Mouse (Mus musculus): ENCODE measurements around the gene Dnaaf3. TPM values are rescaled to one million over a fixed set of nuclear protein-coding genes. Genes with fewer than 3 reads are reported as not detected.

Dnaaf3 gene
- polyA plus RNA-seq (2012; ENCODE audit: low replicate concordance): 2.2 and 2.7 TPM in 2 replicates

DNA sequence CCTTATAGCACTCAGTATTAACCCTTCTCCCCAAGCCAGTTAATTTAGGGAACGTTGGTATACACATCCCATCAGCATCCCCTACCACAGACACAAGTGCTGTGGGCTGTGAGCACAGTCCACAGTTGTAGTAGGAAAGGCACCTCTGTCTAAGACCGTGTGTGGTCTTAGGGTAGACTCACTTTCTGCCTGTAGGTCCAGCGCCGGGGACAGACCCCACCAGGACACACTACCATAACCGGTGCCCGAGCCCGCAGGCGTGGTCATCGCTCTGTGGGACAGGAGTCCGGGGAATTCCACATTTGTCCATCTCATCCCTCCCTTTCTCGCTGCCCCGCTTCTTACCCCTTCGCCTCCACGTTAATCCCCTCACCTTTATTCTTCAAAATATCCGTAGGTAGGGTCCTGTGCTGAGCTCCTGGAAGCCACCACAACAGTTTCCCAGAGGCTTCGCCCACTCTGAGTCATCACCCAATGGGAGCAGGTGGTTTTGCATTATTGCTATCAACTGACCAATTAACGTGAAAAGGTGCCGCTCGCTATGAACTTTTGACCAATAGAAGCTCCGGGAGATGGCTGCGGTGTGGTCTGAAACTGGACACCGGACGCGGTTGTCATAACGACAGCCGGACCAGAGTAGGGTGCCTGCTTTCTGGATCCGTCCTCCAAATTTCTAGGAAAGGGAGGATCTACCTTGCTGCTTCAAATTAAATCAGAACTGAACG is at the start of gene Dnaaf3:
TSS of gene Dnaaf3 (minus strand) at position 449 of the 725 bp plus-strand sequence.

GRCm38 (mm10) chr7:4547221-4547641 is 15.0 kb upstream of the Dnaaf3 start, which contains the start of gene Syt5:
Gene Syt5 (minus strand): TSS chr7:4547541.

DNA sequence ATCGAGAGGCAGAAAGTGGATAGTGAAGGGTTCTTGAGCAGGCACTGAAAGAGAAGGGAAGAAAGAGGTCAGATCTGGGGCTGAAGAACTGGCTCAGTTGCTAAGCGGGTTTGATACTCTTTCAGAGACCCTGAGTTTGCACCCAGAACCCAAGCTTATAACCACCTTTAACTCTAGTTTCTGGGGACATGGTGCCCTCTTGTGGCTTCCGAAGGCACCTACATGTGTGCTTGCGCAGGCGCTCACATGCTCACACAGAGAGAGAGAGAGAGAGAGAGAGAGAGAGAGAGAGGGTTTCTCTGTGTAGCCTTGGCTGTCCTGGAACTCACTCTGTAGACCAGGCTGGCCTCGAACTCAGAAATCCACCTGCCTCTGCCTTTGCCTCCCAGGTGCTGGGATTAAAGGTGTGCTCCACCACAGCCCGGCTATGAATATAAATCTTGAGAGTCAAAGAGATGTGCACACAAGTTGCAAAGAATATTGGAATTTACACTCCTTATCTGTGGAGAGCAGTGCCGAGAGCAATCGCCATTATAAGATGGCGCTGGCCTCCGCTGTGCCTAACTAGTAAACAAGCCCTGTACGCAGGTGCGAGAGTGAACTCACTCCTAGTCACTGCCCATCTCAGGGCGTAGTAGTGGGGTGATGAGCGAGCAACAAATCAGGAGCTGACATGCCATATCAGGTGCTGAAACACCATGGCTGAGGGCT is 7.9 kb downstream of the Dnaaf3 start, which contains the start of gene Tnni3:
TSS of gene Tnni3 (minus strand) at position 18 of the 711 bp plus-strand sequence.

DNA sequence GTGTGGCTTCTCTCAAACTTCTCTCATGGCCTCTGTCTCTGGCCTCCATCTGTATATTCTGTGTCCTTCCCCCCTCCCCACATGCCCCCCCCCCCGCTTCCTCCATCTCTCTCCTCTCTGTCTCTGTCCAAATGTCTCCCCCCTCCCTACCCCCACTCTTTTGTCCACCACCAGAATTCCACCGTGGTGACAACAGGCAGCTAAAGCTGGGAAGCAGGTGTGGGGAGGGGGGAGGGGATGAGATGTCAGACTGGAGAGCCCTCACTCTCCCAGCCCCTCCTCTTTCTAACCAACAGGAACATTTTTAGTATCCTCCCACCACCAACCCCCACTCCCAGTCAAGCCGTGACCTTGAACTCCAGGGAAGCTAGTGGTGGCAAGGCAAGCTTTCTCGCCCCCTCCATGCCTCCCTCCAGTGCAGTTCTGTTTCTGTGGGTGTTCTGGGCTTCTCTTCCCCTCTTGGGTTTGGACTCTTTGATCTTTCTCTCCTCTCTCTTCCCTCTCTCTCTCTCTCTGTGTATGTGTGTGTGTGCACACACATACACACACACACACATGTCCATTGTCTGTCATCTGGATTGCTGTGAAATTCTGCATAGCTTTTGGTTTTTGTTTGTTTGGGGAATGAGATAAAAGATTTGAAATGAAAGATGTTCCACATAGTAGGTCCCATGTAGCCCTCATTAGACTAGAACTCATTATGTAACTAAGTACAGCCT is 15.8 kb downstream of the Dnaaf3 start, which contains the start of gene Tnnt1:
TSS of gene Tnnt1 (minus strand) at position 51 of the 719 bp plus-strand sequence.

GRCm38 (mm10) chr7:4501558-4502397 is 30.5 kb downstream of the Dnaaf3 start, which contains the start of gene Ppp1r12c:
Gene Ppp1r12c (minus strand): TSS chr7:4501680.

Other genes starting within 250 kb of the Dnaaf3 start
- 0.11 and 0.50 TPM in 2 replicates for gene Ncr1, start 194.7 kb downstream of the Dnaaf3 start, polyA plus RNA-seq (2012; ENCODE audit: low replicate concordance)
- gene Gp6, start 134.7 kb downstream of the Dnaaf3 start, polyA plus RNA-seq (2012; ENCODE audit: low replicate concordance): not detected in 2 replicates
- 1.4 and 9.1 TPM in 2 replicates for gene Rdh13, start 86.8 kb downstream of the Dnaaf3 start, polyA plus RNA-seq (2012; ENCODE audit: low replicate concordance)
- gene Eps8l1, start 71.8 kb downstream of the Dnaaf3 start, polyA plus RNA-seq (2012; ENCODE audit: low replicate concordance): 0.37 TPM in 1 of 2 replicates, not detected in the other
- 226 and 282 TPM in 2 replicates for gene Ppp1r12c, start 30.8 kb downstream of the Dnaaf3 start, polyA plus RNA-seq (2012; ENCODE audit: low replicate concordance)
- 0.57 TPM in 1 of 2 replicates, not detected in the other for gene Tnnt1, start 16.1 kb downstream of the Dnaaf3 start, polyA plus RNA-seq (2012; ENCODE audit: low replicate concordance)
- gene Tnni3, start 8.2 kb downstream of the Dnaaf3 start, polyA plus RNA-seq (2012; ENCODE audit: low replicate concordance): 1.0 and 1.6 TPM in 2 replicates
- 0.13 and 0.16 TPM in 2 replicates for gene Syt5, start 15.1 kb upstream of the Dnaaf3 start, polyA plus RNA-seq (2012; ENCODE audit: low replicate concordance)
- gene Ptprh, start 71.6 kb upstream of the Dnaaf3 start, polyA plus RNA-seq (2012; ENCODE audit: low replicate concordance): not detected in 2 replicates
- 5.7 and 12.8 TPM in 2 replicates for gene Tmem86b, start 99.0 kb upstream of the Dnaaf3 start, polyA plus RNA-seq (2012; ENCODE audit: low replicate concordance)
- gene Ppp6r1, start 126.6 kb upstream of the Dnaaf3 start, polyA plus RNA-seq (2012; ENCODE audit: low replicate concordance): 230 and 262 TPM in 2 replicates
- 171 and 194 TPM in 2 replicates for gene Hspbp1, start 152.6 kb upstream of the Dnaaf3 start, polyA plus RNA-seq (2012; ENCODE audit: low replicate concordance)
- gene Brsk1, start 158.2 kb upstream of the Dnaaf3 start, polyA plus RNA-seq (2012; ENCODE audit: low replicate concordance): 0.20 TPM in 2 replicates
- gene Tmem150b, start 192.8 kb upstream of the Dnaaf3 start, polyA plus RNA-seq (2012; ENCODE audit: low replicate concordance): 0.17 TPM in 1 of 2 replicates, not detected in the other
- gene Kmt5c, start 207.7 kb upstream of the Dnaaf3 start, polyA plus RNA-seq (2012; ENCODE audit: low replicate concordance): 564 and 1,345 TPM in 2 replicates
- gene Cox6b2, start 220.6 kb upstream of the Dnaaf3 start, polyA plus RNA-seq (2012; ENCODE audit: low replicate concordance): 70.9 and 249 TPM in 2 replicates
- gene Fam71e2, start 238.8 kb upstream of the Dnaaf3 start, polyA plus RNA-seq (2012; ENCODE audit: low replicate concordance): not detected in 2 replicates

All from leukemia stem cell, adult 10-12 weeks (primary cell).